Mouse (Mus musculus) lung, adult 2 months (tissue): ENCODE data around the gene Myoz1.
A peak's percentile ranks its signal among the peaks of the same experiment; 100 is the strongest.

ENCODE experiments used
- CTCF ChIP-seq: fragments of 200-500 bp; IDR thresholded peaks from 2 replicates; pipeline ENCODE4 v1.5.1; 2011; ENCODE audit warnings: mild to moderate bottlenecking, low read length, control low read depth; ENCODE audit not compliant: insufficient read depth
- POLR2A ChIP-seq: fragments of 200-500 bp; IDR thresholded peaks from 2 replicates; pipeline ENCODE4 v1.6.1; 2011; ENCODE audit warnings: low read depth, mild to moderate bottlenecking, control low read depth, low read length, borderline replicate concordance; ENCODE audit errors: extremely low read depth

DNA sequence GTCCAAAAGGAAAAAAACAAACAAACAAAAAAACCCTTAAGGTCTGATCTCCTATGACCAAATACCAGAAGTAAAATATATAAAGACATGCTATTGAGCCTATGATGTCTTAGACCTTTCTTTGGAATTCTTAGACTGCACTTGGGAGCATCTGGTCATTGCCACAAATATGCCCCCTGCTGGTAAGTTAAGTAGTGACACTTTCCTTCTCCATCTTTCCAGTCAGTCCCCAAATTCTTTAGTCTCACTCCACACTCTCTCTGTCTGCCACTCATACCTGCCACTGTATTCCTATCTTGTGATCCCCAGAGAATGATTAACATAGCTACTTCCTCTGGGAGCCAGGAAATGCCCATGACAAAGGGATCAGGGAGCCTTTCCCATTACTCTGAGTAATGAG is 2.0 kb upstream of the Myoz1 start:
- TF ChIP-seq POLR2A = no peak
- TF ChIP-seq CTCF = peak; percentile 39; the same call in 1 of the 2 replicates
